Mouse (Mus musculus) MEL (cell line): ENCODE data around the gene Tomm40l.

Source experiments
- CHD2 ChIP-seq: IDR thresholded peaks from 2 replicates; pipeline ENCODE4 v1.6.1; 2011; ENCODE audit warnings: low read length, improper control_type of control experiment
- CTCF ChIP-seq, 3 experiments: IDR thresholded peaks in 2 of 3; conservative IDR thresholded peaks in 1 of 3; 2 replicates each; pipeline ENCODE4 v1.5.1; 2011 to 2012; ENCODE audit warnings: low read length in 3 of 3, low read depth in 2 of 3, mild to moderate bottlenecking in 2 of 3, improper control_type of control experiment in 1 of 3, inconsistent platforms in 1 of 3, mixed read lengths in 1 of 3, moderate library complexity in 1 of 3; ENCODE audit not compliant: control insufficient read depth in 1 of 3, insufficient read depth in 1 of 3, poor library complexity in 1 of 3, severe bottlenecking in 1 of 3
- EP300 ChIP-seq, 2 experiments: IDR thresholded peaks; 2 replicates each; pipeline ENCODE4 v1.6.1; 2011; ENCODE audit warnings: improper control_type of control experiment in 2 of 2, low read length in 2 of 2, low read depth in 1 of 2, mild to moderate bottlenecking in 1 of 2
- JUND ChIP-seq: IDR thresholded peaks from 2 replicates; pipeline ENCODE4 v1.6.1; 2011; ENCODE audit warnings: low read depth, mild to moderate bottlenecking, improper control_type of control experiment, low read length
- MAFK ChIP-seq: IDR thresholded peaks from 2 replicates; pipeline ENCODE4 v1.6.1; 2011; ENCODE audit warnings: low read depth, mild to moderate bottlenecking, low read length, improper control_type of control experiment, borderline replicate concordance
- MEF2A ChIP-seq: IDR thresholded peaks from 2 replicates; pipeline ENCODE4 v1.6.1; 2014; ENCODE audit warnings: low read depth, mild to moderate bottlenecking, inconsistent platforms, low read length, improper control_type of control experiment; ENCODE audit not compliant: poor library complexity, insufficient replicate concordance, severe bottlenecking; ENCODE audit errors: extremely low read depth
- POLR2A ChIP-seq, 2 experiments: IDR thresholded peaks; 2 replicates each; pipeline ENCODE4 v1.6.1; 2011 to 2012; ENCODE audit warnings: low read length in 2 of 2, mild to moderate bottlenecking in 2 of 2, control low read depth in 1 of 2, improper control_type of control experiment in 1 of 2, low read depth in 1 of 2, moderate library complexity in 1 of 2; ENCODE audit not compliant: control insufficient read depth in 1 of 2, insufficient read depth in 1 of 2, poor library complexity in 1 of 2
- POLR2AphosphoS2 ChIP-seq: IDR thresholded peaks from 2 replicates; pipeline ENCODE4 v1.6.1; 2011; ENCODE audit warnings: low read length, improper control_type of control experiment
- POLR2AphosphoS5 ChIP-seq: IDR thresholded peaks from 2 replicates; pipeline ENCODE4 v1.6.1; 2012; ENCODE audit warnings: low read depth, borderline replicate concordance, mild to moderate bottlenecking, inconsistent platforms, low read length, moderate library complexity, mixed read lengths
- RCOR1 ChIP-seq: IDR thresholded peaks from 2 replicates; pipeline ENCODE4 v1.6.1; 2012; ENCODE audit warnings: low read depth, mild to moderate bottlenecking, inconsistent platforms, low read length, improper control_type of control experiment
- TAL1 ChIP-seq: IDR thresholded peaks from 2 replicates; pipeline ENCODE4 v1.6.1; 2012; ENCODE audit warnings: mild to moderate bottlenecking, inconsistent platforms, low read length, moderate library complexity, mixed read lengths
- TCF12 ChIP-seq: IDR thresholded peaks from 2 replicates; pipeline ENCODE4 v1.6.1; 2014; ENCODE audit warnings: low read depth, mild to moderate bottlenecking, inconsistent platforms, low read length, improper control_type of control experiment, moderate library complexity
- UBTF ChIP-seq: IDR thresholded peaks from 2 replicates; pipeline ENCODE4 v1.6.1; 2012; ENCODE audit warnings: low read depth, mild to moderate bottlenecking, inconsistent platforms, low read length, improper control_type of control experiment, moderate library complexity, borderline replicate concordance; ENCODE audit not compliant: insufficient read depth
- USF2 ChIP-seq, 2 experiments: IDR thresholded peaks; 2 replicates each; pipeline ENCODE4 v1.6.1; 2011 to 2012; ENCODE audit warnings: improper control_type of control experiment in 2 of 2, low read length in 2 of 2, borderline replicate concordance in 1 of 2, inconsistent platforms in 1 of 2, low read depth in 1 of 2, mild to moderate bottlenecking in 1 of 2; ENCODE audit not compliant: insufficient read depth in 1 of 2

DNA sequence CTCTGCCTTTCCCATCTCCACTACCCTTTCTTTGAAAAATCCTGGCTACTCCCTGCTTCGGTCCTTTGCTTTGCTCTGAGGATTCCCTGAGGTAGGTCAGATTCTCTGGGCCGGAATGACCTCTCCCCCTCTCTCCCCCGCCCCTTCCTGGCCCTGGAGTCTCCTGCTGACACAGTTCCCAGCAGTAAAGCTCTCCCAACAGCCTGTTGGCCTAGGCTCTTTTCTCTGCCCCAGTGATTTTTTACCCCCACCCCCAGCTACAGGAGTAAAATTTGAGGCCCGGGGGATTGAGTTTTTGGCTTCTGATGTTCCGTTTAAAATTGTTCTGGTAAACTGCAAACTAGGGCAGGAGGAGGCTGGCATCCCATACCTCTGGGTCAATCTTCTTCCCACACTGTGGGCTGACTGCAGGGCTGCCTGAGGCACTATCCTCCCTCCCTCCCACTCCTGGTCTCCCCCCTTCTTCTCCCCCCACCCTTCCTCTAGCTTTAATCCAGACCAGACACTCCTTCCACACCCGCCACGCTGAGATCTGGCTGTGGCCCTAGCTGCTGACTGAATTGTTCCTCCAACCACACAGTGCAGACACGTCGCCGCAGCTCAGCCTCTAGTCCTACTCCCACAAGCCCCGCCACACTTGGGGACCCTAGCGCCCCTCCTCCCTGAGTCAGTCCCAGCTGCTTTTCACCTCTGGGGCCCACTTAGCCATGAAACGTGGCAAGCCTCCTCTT, 29.4 kb upstream of the Tomm40l start:
- TF ChIP-seq POLR2A (IDR thresholded peaks at IDR 0.05; ENCODE audit: control insufficient read depth in 1 of 2, insufficient read depth in 1 of 2, low read depth in 1 of 2, low read length in 2 of 2, poor library complexity in 1 of 2) (no peak), CTCF (IDR thresholded peaks at IDR 0.05 in 2 of 3, conservative IDR thresholded peaks at IDR 0.05 in 1 of 3; ENCODE audit: control insufficient read depth in 1 of 3, insufficient read depth in 1 of 3, low read depth in 2 of 3, low read length in 3 of 3, poor library complexity in 1 of 3, severe bottlenecking in 1 of 3) (no peak), UBTF (no peak), POLR2AphosphoS5 (no peak), POLR2AphosphoS2 (no peak), RCOR1 (no peak), EP300 (IDR thresholded peaks at IDR 0.05; ENCODE audit: low read depth in 1 of 2, low read length in 2 of 2) (no peak), MAFK (no peak), MEF2A (no peak), TAL1 (no peak), USF2 (IDR thresholded peaks at IDR 0.05; ENCODE audit: borderline replicate concordance in 1 of 2, insufficient read depth in 1 of 2, low read depth in 1 of 2, low read length in 2 of 2) (no peak), TCF12 (no peak), CHD2 (no peak), JUND (no peak)
